Mouse (Mus musculus) MEL (cell line): Measurements from ENCODE around the gene Nacad. TPM values are rescaled to one million over a fixed set of nuclear protein-coding genes. Genes with fewer than 3 reads are reported as not detected.

ENCODE experiments used
- DNase-seq: peaks from one replicate; pipeline ENCODE4 v3.0.0; 2011; ENCODE audit warnings: low read depth, low spot score
- H3K27ac ChIP-seq: 2 replicates; pipeline ENCODE4 v1.5.1; 2012; ENCODE audit warnings: low read depth, mild to moderate bottlenecking, control low read depth, low read length, moderate library complexity; ENCODE audit not compliant: control insufficient read depth
- H3K27me3 ChIP-seq, 2 experiments: fragments of 150-350 bp in 1 of 2; sonication (generic) in 1 of 2; 2 replicates each; pipeline ENCODE4 v1.6.1; 2012; ENCODE audit warnings: low read length in 2 of 2, mild to moderate bottlenecking in 2 of 2, improper control_type of control experiment in 1 of 2, moderate library complexity in 1 of 2; ENCODE audit not compliant: insufficient read depth in 2 of 2, control insufficient read depth in 1 of 2
- H3K36me3 ChIP-seq, 2 experiments: 2 replicates each; pipeline ENCODE4 v1.6.1; 2012 to 2014; ENCODE audit warnings: low read length in 2 of 2, improper control_type of control experiment in 1 of 2, inconsistent platforms in 1 of 2, mild to moderate bottlenecking in 1 of 2; ENCODE audit not compliant: insufficient read depth in 2 of 2, control insufficient read depth in 1 of 2
- H3K4me1 ChIP-seq, 2 experiments: fragments of 150-350 bp in 1 of 2; sonication (generic) in 1 of 2; 2 replicates each; pipeline ENCODE4 v1.6.1; 2012; ENCODE audit warnings: low read length in 2 of 2, improper control_type of control experiment in 1 of 2, mild to moderate bottlenecking in 1 of 2; ENCODE audit not compliant: insufficient read depth in 2 of 2, control insufficient read depth in 1 of 2
- H3K4me3 ChIP-seq, 2 experiments: fragments of 150-350 bp in 1 of 2; sonication (generic) in 1 of 2; 2 replicates each; pipeline ENCODE4 v1.5.1; 2012; ENCODE audit warnings: low read depth in 2 of 2, low read length in 2 of 2, mild to moderate bottlenecking in 2 of 2, moderate library complexity in 2 of 2, control low read depth in 1 of 2, improper control_type of control experiment in 1 of 2; ENCODE audit not compliant: control insufficient read depth in 1 of 2, insufficient read depth in 1 of 2
- H3K79me2 ChIP-seq: 2 replicates; pipeline ENCODE4 v1.6.1; 2012; ENCODE audit warnings: mild to moderate bottlenecking, low read length, moderate library complexity; ENCODE audit not compliant: control insufficient read depth, poor library complexity, insufficient read depth
- H3K9ac ChIP-seq: 2 replicates; pipeline ENCODE4 v1.6.1; 2012; ENCODE audit warnings: low read depth, mild to moderate bottlenecking, control low read depth, low read length, moderate library complexity; ENCODE audit not compliant: control insufficient read depth, poor library complexity, severe bottlenecking
- H3K9me3 ChIP-seq: fragments of 150-350 bp; sonication (generic); replicated peaks from 2 replicates; pipeline ENCODE4 v1.6.1; 2012; ENCODE audit warnings: mild to moderate bottlenecking, low read length, improper control_type of control experiment, moderate library complexity; ENCODE audit not compliant: insufficient read depth
- BHLHE40 ChIP-seq: IDR thresholded peaks from 2 replicates; pipeline ENCODE4 v1.6.1; 2012; ENCODE audit warnings: low read depth, mild to moderate bottlenecking, inconsistent platforms, low read length, improper control_type of control experiment, borderline replicate concordance
- CHD2 ChIP-seq: IDR thresholded peaks from 2 replicates; pipeline ENCODE4 v1.6.1; 2011; ENCODE audit warnings: low read length, improper control_type of control experiment
- CTCF ChIP-seq, 3 experiments: IDR thresholded peaks in 2 of 3; conservative IDR thresholded peaks in 1 of 3; 2 replicates each; pipeline ENCODE4 v1.5.1; 2011 to 2012; ENCODE audit warnings: low read length in 3 of 3, low read depth in 2 of 3, mild to moderate bottlenecking in 2 of 3, improper control_type of control experiment in 1 of 3, inconsistent platforms in 1 of 3, mixed read lengths in 1 of 3, moderate library complexity in 1 of 3; ENCODE audit not compliant: control insufficient read depth in 1 of 3, insufficient read depth in 1 of 3, poor library complexity in 1 of 3, severe bottlenecking in 1 of 3
- E2F4 ChIP-seq: IDR thresholded peaks from 2 replicates; pipeline ENCODE4 v1.6.1; 2011; ENCODE audit warnings: low read depth, low read length, improper control_type of control experiment, borderline replicate concordance
- ELF1 ChIP-seq: IDR thresholded peaks from 2 replicates; pipeline ENCODE4 v1.6.1; 2014; ENCODE audit warnings: low read depth, mild to moderate bottlenecking, inconsistent platforms, low read length, improper control_type of control experiment, moderate library complexity
- EP300 ChIP-seq, 2 experiments: IDR thresholded peaks; 2 replicates each; pipeline ENCODE4 v1.6.1; 2011; ENCODE audit warnings: improper control_type of control experiment in 2 of 2, low read length in 2 of 2, low read depth in 1 of 2, mild to moderate bottlenecking in 1 of 2
- ETS1 ChIP-seq: IDR thresholded peaks from 2 replicates; pipeline ENCODE4 v1.6.1; 2012; ENCODE audit warnings: low read depth, mild to moderate bottlenecking, inconsistent platforms, low read length, improper control_type of control experiment, moderate library complexity
- GABPA ChIP-seq: IDR thresholded peaks from 2 replicates; pipeline ENCODE4 v1.6.1; 2012; ENCODE audit warnings: low read depth, mild to moderate bottlenecking, inconsistent platforms, low read length, improper control_type of control experiment, moderate library complexity
- GATA1 ChIP-seq: IDR thresholded peaks from 2 replicates; pipeline ENCODE4 v1.6.1; 2011; ENCODE audit warnings: low read depth, low read length, improper control_type of control experiment
- HCFC1 ChIP-seq: IDR thresholded peaks from 2 replicates; pipeline ENCODE4 v1.6.1; 2012; ENCODE audit warnings: low read depth, mild to moderate bottlenecking, inconsistent platforms, low read length, improper control_type of control experiment, moderate library complexity
- JUND ChIP-seq: IDR thresholded peaks from 2 replicates; pipeline ENCODE4 v1.6.1; 2011; ENCODE audit warnings: low read depth, mild to moderate bottlenecking, improper control_type of control experiment, low read length
- KAT2A ChIP-seq: conservative IDR thresholded peaks from 2 replicates; pipeline ENCODE4 v1.6.1; 2012; ENCODE audit warnings: low read depth, low read length, improper control_type of control experiment, inconsistent platforms
- MAZ ChIP-seq: IDR thresholded peaks from 2 replicates; pipeline ENCODE4 v1.6.1; 2012; ENCODE audit warnings: low read depth, mild to moderate bottlenecking, inconsistent platforms, low read length, improper control_type of control experiment
- MXI1 ChIP-seq: IDR thresholded peaks from 2 replicates; pipeline ENCODE4 v1.6.1; 2011; ENCODE audit warnings: mild to moderate bottlenecking, low read depth, low read length, improper control_type of control experiment
- MYB ChIP-seq: IDR thresholded peaks from 2 replicates; pipeline ENCODE4 v1.6.1; 2011; ENCODE audit warnings: mild to moderate bottlenecking, low read depth, low read length, improper control_type of control experiment
- MYC ChIP-seq: IDR thresholded peaks from 2 replicates; pipeline ENCODE4 v1.6.1; 2011; ENCODE audit warnings: low read depth, mild to moderate bottlenecking, low read length, improper control_type of control experiment, moderate library complexity
- NELFE ChIP-seq: IDR thresholded peaks from 2 replicates; pipeline ENCODE4 v1.6.1; 2011; ENCODE audit warnings: low read depth, low read length, improper control_type of control experiment
- POLR2A ChIP-seq, 2 experiments: IDR thresholded peaks; 2 replicates each; pipeline ENCODE4 v1.6.1; 2011 to 2012; ENCODE audit warnings: low read length in 2 of 2, mild to moderate bottlenecking in 2 of 2, control low read depth in 1 of 2, improper control_type of control experiment in 1 of 2, low read depth in 1 of 2, moderate library complexity in 1 of 2; ENCODE audit not compliant: control insufficient read depth in 1 of 2, insufficient read depth in 1 of 2, poor library complexity in 1 of 2
- POLR2AphosphoS2 ChIP-seq: IDR thresholded peaks from 2 replicates; pipeline ENCODE4 v1.6.1; 2011; ENCODE audit warnings: low read length, improper control_type of control experiment
- RCOR1 ChIP-seq: IDR thresholded peaks from 2 replicates; pipeline ENCODE4 v1.6.1; 2012; ENCODE audit warnings: low read depth, mild to moderate bottlenecking, inconsistent platforms, low read length, improper control_type of control experiment
- SMC3 ChIP-seq: IDR thresholded peaks from 2 replicates; pipeline ENCODE4 v1.6.1; 2011; ENCODE audit warnings: low read depth, low read length, improper control_type of control experiment
- TAL1 ChIP-seq: IDR thresholded peaks from 2 replicates; pipeline ENCODE4 v1.6.1; 2012; ENCODE audit warnings: mild to moderate bottlenecking, inconsistent platforms, low read length, moderate library complexity, mixed read lengths
- TBP ChIP-seq: IDR thresholded peaks from 2 replicates; pipeline ENCODE4 v1.8.0; 2011; ENCODE audit warnings: low read depth, low read length, improper control_type of control experiment
- TCF12 ChIP-seq: IDR thresholded peaks from 2 replicates; pipeline ENCODE4 v1.6.1; 2014; ENCODE audit warnings: low read depth, mild to moderate bottlenecking, inconsistent platforms, low read length, improper control_type of control experiment, moderate library complexity
- UBTF ChIP-seq: IDR thresholded peaks from 2 replicates; pipeline ENCODE4 v1.6.1; 2012; ENCODE audit warnings: low read depth, mild to moderate bottlenecking, inconsistent platforms, low read length, improper control_type of control experiment, moderate library complexity, borderline replicate concordance; ENCODE audit not compliant: insufficient read depth
- USF1 ChIP-seq: IDR thresholded peaks from 2 replicates; pipeline ENCODE4 v1.6.1; 2014; ENCODE audit warnings: low read depth, mild to moderate bottlenecking, inconsistent platforms, low read length, improper control_type of control experiment, moderate library complexity
- USF2 ChIP-seq, 2 experiments: IDR thresholded peaks; 2 replicates each; pipeline ENCODE4 v1.6.1; 2011 to 2012; ENCODE audit warnings: improper control_type of control experiment in 2 of 2, low read length in 2 of 2, borderline replicate concordance in 1 of 2, inconsistent platforms in 1 of 2, low read depth in 1 of 2, mild to moderate bottlenecking in 1 of 2; ENCODE audit not compliant: insufficient read depth in 1 of 2
- ZC3H11A ChIP-seq: IDR thresholded peaks from 2 replicates; pipeline ENCODE4 v1.6.1; 2012; ENCODE audit warnings: low read depth, mild to moderate bottlenecking, inconsistent platforms, low read length, improper control_type of control experiment
- ZKSCAN1 ChIP-seq: IDR thresholded peaks from 2 replicates; pipeline ENCODE4 v1.6.1; 2012; ENCODE audit warnings: low read depth, mild to moderate bottlenecking, inconsistent platforms, low read length, improper control_type of control experiment, moderate library complexity
- ZMIZ1 ChIP-seq: IDR thresholded peaks from 2 replicates; pipeline ENCODE4 v1.6.1; 2012; ENCODE audit warnings: low read depth, mild to moderate bottlenecking, inconsistent platforms, low read length, improper control_type of control experiment, moderate library complexity
- polyA plus RNA-seq, 2 experiments: library from polyadenylated mRNA; stranded (reverse) in 1 of 2; unstranded in 1 of 2; fragments of >175 nt in 1 of 2; fragments of >200 nt in 1 of 2; gene quantifications; 2 replicates each; pipeline versions ENCODE4 v1.2.1 to v1.2.4; 2012; ENCODE audit warnings: low replicate concordance in 2 of 2, low read depth in 1 of 2; ENCODE audit not compliant: insufficient read length in 2 of 2, insufficient read depth in 1 of 2, missing spikeins in 1 of 2
- total RNA-seq: library from RNA; depleted of rRNA; stranded (reverse); fragments of 300-350 nt; gene quantifications from 2 replicates; pipeline ENCODE4 v1.2.3, GENCODE M21; 2012

Nacad gene
- total and polyA plus RNA-seq, 3 experiments = 0.12 to 0.32 TPM; not detected in 1

DNA sequence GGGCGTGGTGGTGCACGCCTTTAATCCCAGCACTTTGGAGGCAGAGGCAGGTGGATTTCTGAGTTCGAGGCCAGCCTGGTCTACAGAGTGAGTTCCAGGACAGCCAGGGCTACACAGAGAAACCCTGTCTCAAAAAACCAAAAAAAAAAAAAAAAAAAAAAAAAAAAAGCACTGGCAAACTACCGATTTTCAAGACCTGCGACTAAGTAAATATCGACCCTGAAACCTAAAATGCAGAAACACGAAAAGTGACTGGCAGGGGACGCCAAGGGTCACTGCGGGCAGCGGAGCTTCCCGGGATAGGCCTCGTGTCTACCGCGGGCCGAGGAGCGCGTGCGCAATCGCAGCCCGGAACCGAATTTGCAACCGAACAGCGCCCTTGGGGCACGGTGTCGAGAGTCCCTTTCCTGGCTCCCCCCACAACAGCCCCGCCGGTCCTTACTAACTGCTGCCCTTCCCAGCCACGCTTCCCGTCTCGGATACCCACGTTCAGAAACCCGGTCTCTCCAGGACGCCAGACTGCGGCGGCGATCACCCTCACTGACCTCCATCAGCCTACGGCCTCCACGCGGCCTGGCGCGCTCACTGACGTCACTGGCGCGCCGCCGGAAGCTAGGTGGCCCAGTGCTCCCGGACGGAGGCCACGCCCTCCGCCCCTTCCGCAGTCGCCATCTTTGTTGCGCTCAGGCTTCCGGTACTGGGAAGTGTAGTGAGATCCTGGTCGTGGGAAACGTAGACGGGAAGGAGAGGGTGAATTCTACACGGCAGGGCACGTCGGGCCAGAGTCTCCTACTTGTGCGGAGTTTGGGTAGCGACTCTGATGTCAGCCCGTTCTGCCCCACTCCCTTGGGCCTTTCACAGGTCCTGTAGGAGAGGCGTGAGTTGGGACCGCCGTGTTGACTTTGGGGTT lies 19.9 kb upstream of the Nacad start, which contains the start of gene Tbrg4 (continued):
- TF ChIP-seq KAT2A (peak; percentile 80), GATA1 (no peak), TBP (peak; percentile 88), MXI1 (peak; percentile 97), ETS1 (no peak; the same call in 1 of the 2 replicates)
- TF ChIP-seq, all 39 proteins: peak for 21

DNA sequence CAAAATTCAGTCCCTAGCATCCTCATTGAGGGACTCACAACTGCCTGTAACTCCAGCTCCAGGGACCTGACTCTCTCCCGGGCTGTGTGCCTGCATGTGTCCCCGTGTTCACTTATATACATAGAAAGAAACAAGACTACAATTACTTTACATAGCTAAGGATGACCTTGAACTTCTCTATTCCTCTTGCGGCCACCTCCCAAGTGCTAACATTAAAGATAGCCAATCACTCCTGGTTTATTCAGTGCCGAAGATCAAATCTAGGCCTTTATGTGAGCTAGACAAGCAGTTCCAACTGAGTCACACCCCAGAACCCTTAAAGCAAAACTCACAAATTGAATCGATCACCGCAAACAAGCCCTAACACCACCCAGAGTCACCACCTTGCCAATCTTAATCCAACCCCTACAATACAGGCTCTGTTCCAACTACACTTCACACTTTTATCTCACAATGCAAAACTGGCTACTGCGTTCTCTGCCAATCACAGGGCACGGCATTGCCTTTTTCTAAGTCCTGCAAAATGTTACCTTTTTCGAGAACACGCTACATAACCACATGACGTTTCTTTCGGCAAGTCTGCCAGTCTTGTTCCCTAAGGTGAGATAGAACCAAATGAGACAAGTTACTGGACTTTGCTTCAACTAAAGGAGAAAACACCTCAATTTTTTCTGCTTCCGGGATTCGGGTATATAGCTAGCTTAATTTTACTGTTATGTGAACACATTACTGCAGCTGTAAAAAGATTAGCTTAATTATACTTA lies 18.9 kb upstream of the Nacad start:
- Histone ChIP-seq H3K4me3 (peak overlapping the region; percentile 77 to 92), H3K9ac (peak overlapping the region; percentile 92), H3K27me3 (no peaks in the 10 kb centered on the region), H3K9me3 (no peaks in the 10 kb centered on the region), H3K27ac (peak overlapping the region; percentile 92), H3K4me1 (peaks cover 11 to 33% of the 10 kb centered on the region in 2 experiments), H3K36me3 (peaks cover 27 to 34% of the 10 kb centered on the region in 2 experiments), H3K79me2 (peaks cover 56% of the 10 kb centered on the region)
- DNase-seq = peak; percentile 87
- TF ChIP-seq USF1 (0 out of 2 replicates have a peak, but pooled peaks have one; percentile 3), GATA1 (peak; percentile 44), POLR2AphosphoS2 (peak; percentile 58; the same call in 1 of the 2 replicates), ZC3H11A (no peak), ZMIZ1 (0 out of 2 replicates have a peak, but pooled peaks have one; percentile 25), RCOR1 (peak; percentile 36; the same call in 1 of the 2 replicates), GABPA (no peak), ZKSCAN1 (peak; percentile 58; the same call in 1 of the 2 replicates), BHLHE40 (no peak), MAZ (0 out of 2 replicates have a peak, but pooled peaks have one; percentile 27), KAT2A (0 out of 2 replicates have a peak, but pooled peaks have one; percentile 4), TCF12 (no peak), ELF1 (no peak), MXI1 (peak; percentile 71; the same call in 1 of the 2 replicates), USF2 (IDR thresholded peaks at IDR 0.05; ENCODE audit: borderline replicate concordance in 1 of 2, insufficient read depth in 1 of 2, low read depth in 1 of 2, low read length in 2 of 2) (no peak), SMC3 (0 out of 2 replicates have a peak, but pooled peaks have one; percentile 19), HCFC1 (peak; percentile 54; the same call in 1 of the 2 replicates), UBTF (0 out of 2 replicates have a peak, but pooled peaks have one; percentile 23), NELFE (peak; percentile 58), MYB (0 out of 2 replicates have a peak, but pooled peaks have one; percentile 35), CTCF (IDR thresholded peaks at IDR 0.05 in 2 of 3, conservative IDR thresholded peaks at IDR 0.05 in 1 of 3; ENCODE audit: control insufficient read depth in 1 of 3, insufficient read depth in 1 of 3, low read depth in 2 of 3, low read length in 3 of 3, poor library complexity in 1 of 3, severe bottlenecking in 1 of 3) (no peak), POLR2A (IDR thresholded peaks at IDR 0.05; ENCODE audit: control insufficient read depth in 1 of 2, insufficient read depth in 1 of 2, low read depth in 1 of 2, low read length in 2 of 2, poor library complexity in 1 of 2) (peak; percentile 41 to 48; a peak in 2 of 4 replicates), TAL1 (no peak), CHD2 (no peak), MYC (peak; percentile 61), EP300 (IDR thresholded peaks at IDR 0.05; ENCODE audit: low read depth in 1 of 2, low read length in 2 of 2) (peak; percentile 7 to 40; a peak in 1 of 4 replicates), E2F4 (0 out of 2 replicates have a peak, but pooled peaks have one; percentile 33), JUND (peak; percentile 65; the same call in 1 of the 2 replicates)
